Mouse (Mus musculus) hindbrain, embryonic 16.5 days (tissue): ENCODE data around the gene Tmprss4. TPM values are rescaled to one million over a fixed set of nuclear protein-coding genes. Genes with fewer than 3 reads are reported as not detected.

Experiments
- ATAC-seq: fragments of 200-750 bp; cut with Nextera tagmentation; 2 replicates; pipeline ENCODE4 v1.8.0; 2017; ENCODE audit warnings: moderate TSS enrichment, moderate library complexity
- H3K27ac ChIP-seq: fragments of 300-500 bp; sonication (generic); 2 replicates; pipeline ENCODE4 v1.5.1; 2014; ENCODE audit warnings: low read depth, mild to moderate bottlenecking, control low read depth, low read length, moderate library complexity
- H3K27me3 ChIP-seq: fragments of 300-500 bp; sonication (generic); replicated peaks from 2 replicates; pipeline ENCODE4 v1.6.1; 2014; ENCODE audit warnings: low read length; ENCODE audit not compliant: control insufficient read depth, insufficient read depth
- H3K36me3 ChIP-seq: fragments of 300-500 bp; sonication (generic); 2 replicates; pipeline ENCODE4 v1.6.1; 2014; ENCODE audit warnings: mild to moderate bottlenecking, low read length, moderate library complexity, mixed read lengths; ENCODE audit not compliant: control insufficient read depth, insufficient read depth
- H3K4me1 ChIP-seq: fragments of 300-500 bp; sonication (generic); 2 replicates; pipeline ENCODE4 v1.6.1; 2014; ENCODE audit warnings: low read depth, low read length; ENCODE audit not compliant: control insufficient read depth, insufficient read depth
- H3K4me2 ChIP-seq: fragments of 300-500 bp; sonication (generic); 2 replicates; pipeline ENCODE4 v1.6.1; 2014; ENCODE audit warnings: mild to moderate bottlenecking, low read length, control low read depth, moderate library complexity
- H3K4me3 ChIP-seq: fragments of 300-500 bp; sonication (generic); 2 replicates; pipeline ENCODE4 v1.5.1; 2014; ENCODE audit warnings: mild to moderate bottlenecking, low read length, control low read depth, moderate library complexity
- H3K9ac ChIP-seq: fragments of 300-500 bp; sonication (generic); 2 replicates; pipeline ENCODE4 v1.6.1; 2014; ENCODE audit warnings: low read depth, mild to moderate bottlenecking, control low read depth, low read length, moderate library complexity
- H3K9me3 ChIP-seq: fragments of 300-500 bp; sonication (generic); 2 replicates; pipeline ENCODE4 v1.6.1; 2014; ENCODE audit warnings: mild to moderate bottlenecking, low read length, moderate library complexity; ENCODE audit not compliant: control insufficient read depth
- WGBS: fragments of 180-500 bp; shearing (Covaris S2); extraction: QIAGEN DNeasy Blood & Tissue Kit; methylation state at CpG from one replicate; pipeline ENCODE4 v1.1.7; 2014; 5-methylcytosine and 5-hydroxymethylcytosine counted together
- polyA plus RNA-seq: library from polyadenylated mRNA; unstranded; fragments of >200 nt; fragmentation: Nextera tagmentation; extraction: Ambion mirVana; gene quantifications from 2 replicates; pipeline ENCODE4 v1.2.1, GENCODE M21; 2015

Gene Tmprss4
- polyA plus RNA-seq, 1 experiment from 2014 or later = not detected

DNA sequence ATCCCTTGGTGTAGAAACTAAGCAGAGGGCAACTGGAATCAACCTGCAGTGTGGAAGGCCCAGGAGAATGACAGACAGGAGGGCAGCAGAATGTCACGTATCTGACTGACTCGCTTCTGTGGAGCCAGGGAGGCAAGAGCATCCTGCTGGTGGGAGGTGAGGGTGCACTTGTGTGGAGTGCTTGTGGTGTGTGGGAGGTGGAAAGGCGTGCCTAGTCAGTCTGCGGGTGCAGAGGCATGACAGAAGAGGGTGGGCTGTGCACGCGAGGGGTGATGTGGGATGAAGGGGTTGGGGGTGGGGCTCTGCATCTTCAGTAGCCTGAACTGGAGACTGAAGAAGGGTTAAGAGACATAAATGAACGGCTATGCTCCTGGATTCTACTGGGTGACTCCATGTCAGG is 50.5 kb downstream of the Tmprss4 start:
- H3K27ac ChIP-seq = no peak overlapping the region
- H3K27me3 ChIP-seq = peaks cover 2% of the 10 kb centered on the region; the same call in 1 of the 2 replicates
- no peak for ATAC-seq
- H3K9ac ChIP-seq = no peak overlapping the region
- WGBS = 75% methylated on average over 7 of the region's 7 CpGs
- no peak overlapping the region for H3K4me2 ChIP-seq
- no peak overlapping the region for H3K4me3 ChIP-seq
- H3K4me1 ChIP-seq = no peaks in the 10 kb centered on the region
- no peaks in the 10 kb centered on the region for H3K36me3 ChIP-seq
- H3K9me3 ChIP-seq = no peaks in the 10 kb centered on the region

DNA sequence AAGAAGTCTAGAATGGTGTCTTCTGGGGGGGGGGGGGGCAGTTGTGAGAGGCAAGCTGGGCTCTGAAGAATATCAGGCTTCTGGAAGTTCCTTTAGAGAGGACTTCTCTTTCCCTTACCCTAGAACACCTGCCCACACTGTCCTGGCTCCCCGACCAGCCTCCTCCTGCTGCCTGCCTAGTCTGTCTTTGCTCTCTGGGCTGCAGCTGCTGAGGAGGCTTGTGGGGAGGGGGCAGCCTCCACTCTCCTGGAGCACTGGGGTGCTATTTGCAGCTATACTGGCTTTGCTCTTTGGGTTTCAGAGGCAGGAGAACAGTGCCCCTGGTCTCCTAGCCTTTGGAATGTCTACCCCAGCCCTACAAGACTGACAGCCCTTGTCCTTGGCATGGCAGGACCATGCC is 53.0 kb downstream of the Tmprss4 start:
- no peak overlapping the region for H3K27ac ChIP-seq
- H3K27me3 ChIP-seq = peaks cover 7% of the 10 kb centered on the region; the same call in 1 of the 2 replicates
- H3K9me3 ChIP-seq = no peaks in the 10 kb centered on the region
- no peak for ATAC-seq
- H3K4me2 ChIP-seq = no peak overlapping the region
- WGBS = 60% methylated on average over 1 of the region's 1 CpGs
- H3K4me1 ChIP-seq = peaks cover 1% of the 10 kb centered on the region
- no peak overlapping the region for H3K9ac ChIP-seq
- no peaks in the 10 kb centered on the region for H3K36me3 ChIP-seq
- no peak overlapping the region for H3K4me3 ChIP-seq

DNA sequence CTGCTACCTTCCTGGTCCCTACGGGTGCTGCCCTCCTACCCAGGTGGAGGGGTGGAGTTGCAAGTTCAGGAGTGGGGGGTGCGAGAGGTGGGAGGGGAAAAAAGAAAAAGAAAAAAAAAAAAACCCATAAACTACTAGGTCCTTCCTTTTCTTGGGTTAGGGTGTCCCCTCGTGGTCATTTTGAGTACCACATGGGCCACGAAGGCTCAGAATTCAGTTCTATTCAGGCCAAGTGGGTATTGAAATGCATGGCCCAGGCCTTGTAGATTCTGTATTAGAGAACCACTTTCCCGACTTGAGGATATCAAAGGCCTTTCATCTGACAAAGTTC is 57.7 kb downstream of the Tmprss4 start:
- Histone ChIP-seq H3K4me1 (peaks cover 7% of the 10 kb centered on the region), H3K9me3 (no peaks in the 10 kb centered on the region), H3K9ac (peak overlapping the region; percentile 62), H3K4me3 (peak overlapping the region; percentile 43), H3K4me2 (peak overlapping the region; percentile 81), H3K27ac (no peak overlapping the region), H3K27me3 (peaks cover 34% of the 10 kb centered on the region), H3K36me3 (no peaks in the 10 kb centered on the region)
- ATAC-seq = peak; percentile 77
- 3% methylated on average over 5 of the region's 5 CpGs for WGBS

DNA sequence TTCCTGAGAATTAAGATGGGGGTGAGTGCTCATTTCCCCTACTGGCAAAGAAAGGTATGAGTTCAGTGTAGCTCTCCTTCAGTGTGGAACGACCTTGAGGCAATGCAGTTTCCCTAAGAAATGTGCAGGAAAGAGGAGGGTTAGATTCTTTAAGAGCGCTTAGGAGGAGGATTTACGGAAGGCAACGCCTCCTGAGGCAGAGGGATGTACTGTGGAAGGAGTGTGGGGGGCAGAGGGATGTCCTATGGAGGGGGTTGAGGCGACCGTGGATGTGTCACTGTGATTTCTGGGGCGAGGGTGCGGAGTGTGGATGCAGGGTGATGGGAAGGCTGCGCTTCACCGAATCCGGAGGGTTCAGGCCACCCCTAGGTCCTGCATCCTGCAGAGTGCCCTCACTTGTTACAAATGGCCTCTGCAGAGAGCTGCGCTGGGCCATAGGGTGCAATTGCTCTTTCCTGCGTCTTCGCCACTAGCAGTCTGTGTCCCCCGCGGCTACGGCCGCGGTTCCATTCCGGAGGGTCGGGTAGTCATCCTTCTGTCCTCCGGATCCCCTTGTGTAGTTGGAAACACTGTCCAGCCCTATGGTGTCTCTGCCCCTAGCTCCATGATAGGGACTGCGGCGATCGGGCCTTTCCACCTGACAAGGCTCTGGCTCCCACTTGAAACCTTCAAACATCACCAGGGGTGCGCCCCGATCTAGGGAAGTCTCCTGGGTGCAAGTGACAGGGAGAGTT is 58.2 kb downstream of the Tmprss4 start:
- Histone ChIP-seq H3K9me3 (no peaks in the 10 kb centered on the region), H3K9ac (peak overlapping the region; percentile 62), H3K27me3 (peaks cover 35% of the 10 kb centered on the region), H3K36me3 (no peaks in the 10 kb centered on the region), H3K4me2 (peak overlapping the region; percentile 81), H3K4me3 (peak overlapping the region; percentile 43), H3K27ac (no peak overlapping the region), H3K4me1 (peaks cover 7% of the 10 kb centered on the region)
- WGBS = 3% methylated on average over 25 of the region's 27 CpGs
- ATAC-seq = peak; percentile 68

DNA sequence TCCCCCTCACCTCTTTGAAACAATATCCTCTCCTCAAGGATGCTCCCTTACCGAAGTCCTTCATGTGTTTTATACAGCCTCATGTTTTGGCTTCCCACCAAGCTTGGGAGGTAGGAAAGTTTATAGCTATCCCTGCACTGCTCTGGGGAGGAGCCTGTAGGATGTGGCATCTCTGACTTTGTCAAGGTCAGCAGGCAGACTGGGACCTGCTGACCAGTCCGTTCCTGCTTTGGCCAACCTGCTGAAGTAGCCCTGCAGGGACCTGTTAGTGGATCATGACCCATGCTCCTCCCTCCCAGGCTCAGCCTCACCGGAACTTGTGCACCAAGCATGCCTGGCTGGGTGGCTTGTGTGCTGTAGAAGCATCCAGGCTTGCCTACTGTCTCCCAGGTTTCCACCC is 61.2 kb downstream of the Tmprss4 start:
- Histone ChIP-seq H3K4me3 (no peak overlapping the region), H3K4me2 (no peak overlapping the region), H3K36me3 (no peaks in the 10 kb centered on the region), H3K9me3 (no peaks in the 10 kb centered on the region), H3K9ac (no peak overlapping the region), H3K27me3 (peaks cover 43% of the 10 kb centered on the region), H3K27ac (no peak overlapping the region), H3K4me1 (peaks cover 21% of the 10 kb centered on the region)
- no peak for ATAC-seq
- WGBS = 64% methylated on average over 3 of the region's 3 CpGs

DNA sequence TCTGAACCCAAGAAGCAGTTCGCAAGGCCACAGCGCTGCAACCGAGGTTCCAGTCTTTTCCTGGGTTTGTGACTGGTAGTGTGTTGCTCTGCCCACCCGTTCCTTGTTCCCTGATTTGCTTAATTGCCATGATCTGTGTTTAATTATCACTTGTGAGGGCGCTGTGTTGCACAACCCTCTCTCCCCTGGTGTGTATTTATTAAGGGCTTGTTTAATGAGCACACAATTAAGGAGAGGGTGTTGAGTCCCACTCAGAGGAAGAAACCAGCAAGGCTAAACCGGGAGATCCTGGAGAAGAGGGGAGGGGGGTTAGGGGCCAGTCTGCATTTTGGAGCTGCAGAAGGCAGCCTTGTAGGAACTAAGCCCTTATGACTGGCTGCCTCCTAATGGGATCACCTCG is 62.9 kb downstream of the Tmprss4 start:
- H3K4me2 ChIP-seq = no peak overlapping the region
- peaks cover 19% of the 10 kb centered on the region for H3K4me1 ChIP-seq
- H3K9me3 ChIP-seq = no peaks in the 10 kb centered on the region
- peaks cover 58% of the 10 kb centered on the region for H3K27me3 ChIP-seq
- H3K9ac ChIP-seq = no peak overlapping the region
- ATAC-seq = no peak
- no peak overlapping the region for H3K4me3 ChIP-seq
- 45% methylated on average over 7 of the region's 7 CpGs for WGBS
- H3K36me3 ChIP-seq = no peaks in the 10 kb centered on the region
- H3K27ac ChIP-seq = no peak overlapping the region

DNA sequence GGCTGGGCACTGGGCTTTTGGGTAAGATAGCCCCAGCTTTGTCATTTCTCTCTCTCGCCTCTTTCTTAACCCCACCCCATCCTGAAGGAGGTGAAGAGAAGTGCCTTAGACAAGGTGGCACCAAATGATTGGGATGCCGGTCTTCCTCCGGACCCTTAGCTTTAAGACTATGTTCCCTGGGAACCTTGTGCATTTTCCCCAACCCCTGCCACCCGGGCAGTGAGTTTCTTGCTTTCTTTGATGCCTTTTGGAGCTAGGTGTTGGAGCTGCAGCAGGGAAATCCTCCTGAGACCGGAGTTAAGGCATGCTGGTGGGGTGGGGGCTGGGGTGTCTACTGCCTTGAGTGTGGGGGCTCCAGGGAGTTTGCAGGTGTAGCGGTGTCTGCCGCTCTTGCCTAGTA is 64.8 kb downstream of the Tmprss4 start:
- Histone ChIP-seq H3K4me3 (peak overlapping the region; percentile 51), H3K9ac (no peak overlapping the region; the same call in 1 of the 2 replicates), H3K27me3 (peaks cover 60% of the 10 kb centered on the region), H3K4me1 (peaks cover 14% of the 10 kb centered on the region), H3K4me2 (peak overlapping the region; percentile 92), H3K27ac (no peak overlapping the region), H3K9me3 (no peaks in the 10 kb centered on the region), H3K36me3 (no peaks in the 10 kb centered on the region)
- ATAC-seq = no peak
- 4% methylated on average over 7 of the region's 7 CpGs for WGBS

DNA sequence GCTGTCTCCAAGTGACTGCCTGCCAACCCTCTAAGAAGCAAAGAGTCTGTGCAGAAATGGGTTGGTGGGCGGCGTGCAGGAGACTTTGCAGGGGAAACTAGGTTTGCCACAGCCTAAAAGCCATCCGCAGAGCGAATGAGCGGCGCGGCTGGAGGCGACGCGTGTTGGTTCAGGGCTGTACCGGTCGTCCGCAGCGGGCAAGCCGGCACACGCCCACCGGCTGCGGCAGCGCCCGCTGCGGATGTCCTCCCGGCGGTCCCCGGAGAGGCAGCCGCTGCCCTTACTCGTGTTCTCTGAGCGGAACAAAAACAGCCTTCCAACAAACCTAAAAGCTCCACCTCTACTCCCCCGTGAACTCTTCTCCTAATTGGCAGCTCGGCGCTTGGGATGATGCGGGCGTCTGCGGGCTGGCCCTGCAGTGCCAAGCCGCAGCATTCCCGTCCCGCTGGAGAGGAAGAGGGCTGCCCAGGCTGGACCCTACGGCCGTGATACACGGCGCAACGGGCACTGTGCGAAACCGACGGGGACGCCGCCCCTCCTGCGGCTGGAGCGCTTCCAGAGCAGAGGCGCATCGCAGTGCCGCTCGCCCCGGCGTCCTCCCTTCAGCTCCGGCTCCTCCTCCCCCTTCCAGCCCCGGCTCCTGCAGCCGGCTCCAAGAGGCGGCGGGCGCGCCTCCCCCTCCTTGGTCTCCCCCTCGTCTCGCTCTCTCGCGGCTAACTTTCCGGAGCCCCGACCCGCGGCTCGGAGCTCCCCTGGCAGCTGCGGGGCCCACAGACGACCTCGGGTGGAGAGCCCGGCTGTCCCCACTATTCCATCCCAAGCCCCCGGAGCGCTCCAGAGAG is 65.5 kb downstream of the Tmprss4 start, which contains the start of gene Scn4b:
Scn4b (plus strand) TSS at position 205 of the 842 bp plus-strand sequence.
- peak within 1 kb of the TSS; percentile 51 for H3K4me3 ChIP-seq
- peak within 1 kb of the TSS; percentile 60 for H3K9ac ChIP-seq
- no peaks in the 10 kb centered on the region for H3K9me3 ChIP-seq
- H3K36me3 ChIP-seq = no peaks in the 10 kb centered on the region
- peaks cover 14% of the 10 kb centered on the region for H3K4me1 ChIP-seq
- peak; percentile 74 for ATAC-seq
- H3K4me2 ChIP-seq = peak within 1 kb of the TSS; percentile 92
- H3K27ac ChIP-seq = no peak within 1 kb of the TSS
- peaks cover 57% of the 10 kb centered on the region for H3K27me3 ChIP-seq
- WGBS = under 1% methylated on average over 70 of the region's 76 CpGs

DNA sequence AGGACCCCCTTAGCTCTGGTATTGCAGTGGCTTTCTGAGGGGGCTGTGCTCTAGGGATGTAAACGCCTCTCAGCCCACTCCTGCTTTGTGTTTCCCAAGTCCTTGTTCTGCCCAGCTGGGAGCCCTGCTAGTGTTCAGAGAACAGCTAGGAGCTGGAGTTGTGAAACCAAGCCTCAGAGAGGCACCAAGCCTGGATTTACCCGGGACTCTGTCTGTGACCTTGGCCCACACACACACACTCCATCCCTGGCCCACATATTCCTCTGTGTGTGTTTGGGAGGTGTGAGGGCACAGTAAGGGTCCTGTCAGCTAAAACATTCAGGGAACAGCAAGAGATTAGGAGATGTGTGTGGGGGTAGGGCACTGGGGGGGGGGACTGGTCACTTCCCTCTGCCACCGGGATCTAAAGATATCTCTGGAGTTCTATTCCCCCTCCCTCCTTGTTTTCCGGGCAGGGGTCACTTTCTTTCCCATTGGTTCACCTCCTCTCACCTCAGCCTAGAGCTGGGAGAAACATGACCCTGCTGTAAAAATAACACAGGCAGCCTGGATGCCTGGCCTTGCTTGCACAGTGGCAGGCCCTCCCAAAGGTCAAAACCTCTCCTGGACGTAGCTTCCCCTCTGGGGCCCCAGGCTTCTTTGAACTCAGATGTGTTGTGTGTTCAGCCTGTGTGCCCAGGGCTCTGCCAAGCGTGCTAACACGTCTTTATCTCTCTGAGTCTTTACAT is 67.3 kb downstream of the Tmprss4 start:
- 19% methylated on average over 7 of the region's 7 CpGs for WGBS
- no peaks in the 10 kb centered on the region for H3K36me3 ChIP-seq

More for the DNA sequence above, 67.3 kb downstream of the Tmprss4 start:
- Histone ChIP-seq H3K27me3 (peaks cover 49% of the 10 kb centered on the region), H3K4me1 (peaks cover 14% of the 10 kb centered on the region), H3K9me3 (no peaks in the 10 kb centered on the region), H3K9ac (no peak overlapping the region), H3K27ac (no peak overlapping the region), H3K4me2 (no peak overlapping the region), H3K4me3 (no peak overlapping the region)
- ATAC-seq = no peak
